Mouse (Mus musculus) erythroblast, embryonic 14.5 days (primary cell): ENCODE results near the gene Lbx2. TPM values are rescaled to one million over a fixed set of nuclear protein-coding genes. Genes with fewer than 3 reads are reported as not detected.
A peak's percentile ranks its signal among the peaks of the same experiment; 100 is the strongest.

Experiments
- H3K27me3 ChIP-seq: 2 replicates; pipeline ENCODE4 v1.6.1; 2012; ENCODE audit warnings: inconsistent platforms; ENCODE audit not compliant: control insufficient read depth
- H3K36me3 ChIP-seq: 2 replicates; pipeline ENCODE4 v1.6.1; 2012; ENCODE audit warnings: mild to moderate bottlenecking, inconsistent platforms; ENCODE audit not compliant: control insufficient read depth
- H3K4me1 ChIP-seq: 2 replicates; pipeline ENCODE4 v1.6.1; 2012; ENCODE audit warnings: inconsistent platforms; ENCODE audit not compliant: control insufficient read depth
- H3K4me3 ChIP-seq: replicated peaks from 2 replicates; pipeline ENCODE3; 2012; ENCODE audit warnings: moderate library complexity, mild to moderate bottlenecking, inconsistent platforms
- H3K9me3 ChIP-seq: 2 replicates; pipeline ENCODE4 v1.6.1; 2012; ENCODE audit warnings: low read length, inconsistent platforms, mixed read lengths; ENCODE audit not compliant: control insufficient read depth
- GATA1 ChIP-seq: IDR thresholded peaks from 2 replicates; pipeline ENCODE4 v1.6.1; 2012; ENCODE audit warnings: low read length, inconsistent platforms, mixed read lengths
- TAL1 ChIP-seq: IDR thresholded peaks from 3 replicates; pipeline ENCODE4 v1.6.1; 2012; ENCODE audit warnings: low read length, inconsistent platforms, mixed read lengths
- polyA plus RNA-seq: library from polyadenylated mRNA; stranded (reverse); fragments of >175 nt; gene quantifications from 2 replicates; pipeline ENCODE4 v1.2.3, GENCODE M21; 2012

The Lbx2 gene
- polyA plus RNA-seq, 1 experiment = not detected

DNA sequence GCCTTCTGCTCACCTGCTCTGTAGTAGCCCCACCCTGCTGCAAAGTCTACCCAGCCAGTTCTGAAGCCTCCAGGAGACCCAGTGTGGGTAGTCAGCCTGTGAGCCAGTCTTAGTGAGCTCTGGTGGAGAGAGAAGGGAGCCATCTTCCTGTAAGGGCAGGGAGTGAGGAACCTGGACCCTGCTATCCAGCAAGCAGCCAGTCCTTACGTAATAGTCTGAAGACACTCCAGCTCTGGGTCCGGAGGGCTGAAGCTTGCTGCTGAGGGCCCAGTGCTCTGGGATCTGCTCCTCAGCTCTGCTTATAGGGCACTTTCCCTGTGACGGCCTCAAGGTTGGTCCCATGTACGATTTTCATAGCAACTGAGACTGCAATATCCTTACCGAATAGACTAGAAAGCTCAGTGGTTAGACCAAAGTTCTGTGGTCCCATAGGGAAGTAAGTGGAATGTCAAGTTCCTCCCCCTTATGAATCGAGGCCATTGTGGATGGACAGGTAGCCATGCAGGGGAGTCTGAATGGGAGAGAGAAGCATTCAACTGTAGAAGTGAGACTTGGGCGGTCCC lies 48.9 kb downstream of the Lbx2 start, which contains the start of gene Rtkn:
Gene Rtkn (plus strand): TSS at position 513 of the 563 bp plus-strand sequence.
- H3K27me3 ChIP-seq = peaks cover 66% of the 10 kb centered on the region
- TF ChIP-seq GATA1 (no peak), TAL1 (no peak)
- peak within 1 kb of the TSS; percentile 56 for H3K4me3 ChIP-seq
- peaks cover 26% of the 10 kb centered on the region for H3K4me1 ChIP-seq
- no peaks in the 10 kb centered on the region; the same call in 1 of the 2 replicates for H3K36me3 ChIP-seq
- no peaks in the 10 kb centered on the region for H3K9me3 ChIP-seq

DNA sequence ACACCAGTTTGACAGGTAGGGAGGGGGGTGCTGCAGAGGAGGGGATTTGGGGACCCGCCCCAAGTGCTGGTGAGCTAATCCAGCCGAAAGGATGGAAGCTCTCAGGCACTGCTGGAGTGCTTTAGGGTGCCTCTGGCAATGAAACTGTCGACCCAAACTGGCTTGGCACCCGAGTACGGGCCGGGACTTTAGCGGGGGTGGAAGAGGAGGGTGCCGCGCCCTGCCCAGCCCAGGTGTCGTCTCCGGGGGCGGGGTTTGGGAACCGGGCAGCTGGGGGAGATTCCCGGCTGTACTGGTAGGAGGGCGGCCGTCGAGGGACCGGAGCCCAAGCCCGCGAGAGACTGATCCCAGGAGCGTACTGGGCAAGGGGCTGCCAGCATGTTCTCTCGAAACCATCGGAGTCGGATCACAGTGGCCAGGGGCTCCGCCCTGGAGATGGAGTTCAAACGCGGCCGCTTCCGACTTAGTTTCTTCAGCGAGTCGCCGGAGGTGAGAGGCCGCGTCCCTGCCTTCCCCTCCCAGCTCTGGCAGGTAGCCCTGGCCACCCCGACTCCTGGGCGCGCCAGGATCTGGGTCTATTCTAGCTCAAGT lies 49.5 kb downstream of the Lbx2 start:
- Histone ChIP-seq H3K4me3 (peak overlapping the region; percentile 56), H3K27me3 (peaks cover 70% of the 10 kb centered on the region)

DNA sequence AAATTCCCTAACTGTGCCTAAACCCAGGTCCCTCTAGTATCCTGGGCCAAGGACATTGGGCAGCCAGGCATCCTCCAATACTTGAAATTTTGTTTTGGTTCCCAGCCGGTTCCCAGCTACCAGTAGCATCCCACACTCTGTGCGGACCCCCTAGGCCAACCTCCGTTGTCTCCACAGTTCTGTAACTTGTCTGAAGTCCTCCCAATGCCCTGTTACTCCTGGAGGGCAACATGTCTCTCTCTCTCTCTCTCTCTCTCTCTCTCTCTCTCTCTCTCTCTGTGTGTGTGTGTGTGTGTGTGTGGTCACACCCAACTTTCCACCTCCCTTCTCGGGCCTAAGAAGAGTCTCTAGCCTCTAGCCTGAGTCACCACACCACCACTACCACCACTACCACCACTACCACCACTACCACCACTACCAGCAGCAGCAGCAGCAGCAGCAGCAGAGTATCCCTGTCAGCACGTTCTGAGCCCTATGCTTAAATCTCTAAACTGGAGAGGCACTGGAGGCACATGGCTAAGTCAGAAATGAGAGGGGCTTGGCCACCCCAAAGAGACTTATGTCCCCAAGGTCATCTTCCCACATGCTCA lies 50.2 kb downstream of the Lbx2 start:
- Histone ChIP-seq H3K27me3 (peaks cover 75% of the 10 kb centered on the region), H3K36me3 (no peaks in the 10 kb centered on the region; the same call in 1 of the 2 replicates), H3K4me3 (peak overlapping the region; percentile 56), H3K4me1 (peaks cover 26% of the 10 kb centered on the region), H3K9me3 (no peaks in the 10 kb centered on the region)
- TF ChIP-seq GATA1 (no peak), TAL1 (no peak)

More for the DNA sequence above, 49.5 kb downstream of the Lbx2 start:
- no peaks in the 10 kb centered on the region for H3K9me3 ChIP-seq
- peaks cover 26% of the 10 kb centered on the region for H3K4me1 ChIP-seq
- TF ChIP-seq GATA1 = no peak
- no peak for TF ChIP-seq TAL1
- H3K36me3 ChIP-seq = no peaks in the 10 kb centered on the region; the same call in 1 of the 2 replicates

DNA sequence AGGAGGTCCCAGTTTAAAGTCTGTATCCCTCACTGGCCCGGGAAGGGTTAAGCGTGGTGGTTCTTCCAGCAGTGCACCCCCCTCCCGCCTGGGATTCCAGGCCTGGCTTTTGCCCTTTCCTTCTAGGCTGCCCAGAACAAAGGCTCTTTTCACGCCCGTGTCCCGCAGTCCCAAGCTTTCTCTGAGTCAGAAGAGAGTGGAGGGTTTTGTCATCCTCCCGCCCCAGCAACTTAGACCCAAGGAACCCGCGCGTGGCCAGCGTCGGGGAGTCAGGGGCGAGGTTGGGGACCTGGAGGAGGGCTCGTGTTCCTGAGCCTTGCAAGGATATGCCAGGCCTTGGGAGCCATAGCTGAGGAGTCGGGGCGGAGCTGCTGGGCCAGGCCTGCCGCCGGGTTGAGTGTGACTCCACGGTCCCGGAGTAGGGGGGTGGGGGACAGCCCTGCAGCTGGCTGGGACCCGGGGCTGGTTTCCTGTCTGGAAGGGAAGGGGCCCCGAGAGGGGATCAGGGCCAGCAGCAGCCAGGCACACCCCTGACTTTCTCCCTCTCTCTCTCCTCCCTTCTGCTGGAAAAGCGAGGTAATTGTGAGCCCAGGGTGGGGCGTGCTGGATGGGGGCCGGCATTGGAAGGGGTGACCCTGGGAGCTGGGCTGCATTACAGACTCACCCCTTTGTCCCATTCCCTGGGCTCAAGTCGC lies 50.9 kb downstream of the Lbx2 start:
- no peak for TF ChIP-seq TAL1
- no peak for TF ChIP-seq GATA1
- Histone ChIP-seq H3K4me1 (peaks cover 26% of the 10 kb centered on the region), H3K36me3 (no peaks in the 10 kb centered on the region; the same call in 1 of the 2 replicates), H3K27me3 (peaks cover 78% of the 10 kb centered on the region), H3K4me3 (peak overlapping the region; percentile 56), H3K9me3 (no peaks in the 10 kb centered on the region)

DNA sequence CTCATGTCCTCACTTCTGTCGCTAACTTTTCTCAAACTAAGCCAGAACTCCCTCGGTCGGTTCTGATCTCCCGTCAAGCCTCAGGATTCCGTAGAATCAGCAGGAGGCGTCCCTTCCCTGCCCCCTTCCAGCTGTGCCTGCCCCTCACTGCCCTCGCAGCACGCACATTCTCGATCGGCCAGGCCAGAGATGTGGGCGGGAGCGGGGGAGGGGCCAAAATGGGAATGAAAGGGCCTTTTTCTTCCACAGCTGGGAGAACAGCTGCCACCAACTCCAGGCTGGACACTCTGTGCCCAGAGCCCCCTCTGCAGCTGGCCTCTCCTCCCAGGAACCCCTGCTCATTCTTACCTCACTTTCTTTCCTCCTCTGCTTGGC lies 51.4 kb downstream of the Lbx2 start:
- Histone ChIP-seq H3K4me3 (peak overlapping the region; percentile 56), H3K27me3 (peaks cover 81% of the 10 kb centered on the region), H3K4me1 (peaks cover 26% of the 10 kb centered on the region), H3K36me3 (no peaks in the 10 kb centered on the region; the same call in 1 of the 2 replicates), H3K9me3 (no peaks in the 10 kb centered on the region)
- TF ChIP-seq GATA1 (no peak), TAL1 (no peak)

Other genes with a start within 250 kb of the Lbx2 start
- gene Sema4f, start 146.6 kb upstream of the Lbx2 start, polyA plus RNA-seq = not detected in 2 replicates
- 8.2 and 8.8 TPM in 2 replicates for gene M1ap, start 139.5 kb upstream of the Lbx2 start, polyA plus RNA-seq
- gene Dok1, start 52.9 kb upstream of the Lbx2 start, polyA plus RNA-seq = 27.8 and 28.7 TPM in 2 replicates
- gene Loxl3, start 52.2 kb upstream of the Lbx2 start, polyA plus RNA-seq = 0.01 and 0.02 TPM in 2 replicates
- gene Aup1, start 31.8 kb upstream of the Lbx2 start, polyA plus RNA-seq = 310 and 339 TPM in 2 replicates
- gene Htra2, start 31.1 kb upstream of the Lbx2 start, polyA plus RNA-seq = 6.2 and 6.6 TPM in 2 replicates
- gene Dqx1, start 28.5 kb upstream of the Lbx2 start, polyA plus RNA-seq = 0.14 and 0.18 TPM in 2 replicates
- not detected in 2 replicates for gene Tlx2, start 16.1 kb upstream of the Lbx2 start, polyA plus RNA-seq
- gene Pcgf1, start 8.5 kb upstream of the Lbx2 start, polyA plus RNA-seq = 1.5 and 2.2 TPM in 2 replicates
- gene Ccdc142, start 15.2 kb downstream of the Lbx2 start, polyA plus RNA-seq = 0.18 and 0.43 TPM in 2 replicates
- gene Gm42688, start 15.2 kb downstream of the Lbx2 start, polyA plus RNA-seq = 0.18 and 0.27 TPM in 2 replicates
- 12.3 and 12.8 TPM in 2 replicates for gene Mrpl53, start 22.7 kb downstream of the Lbx2 start, polyA plus RNA-seq
- 3.9 and 4.2 TPM in 2 replicates for gene Mogs, start 29.1 kb downstream of the Lbx2 start, polyA plus RNA-seq
- gene Wbp1, start 35.2 kb downstream of the Lbx2 start, polyA plus RNA-seq = 16.2 and 18.3 TPM in 2 replicates
- 26.4 TPM in 2 replicates for gene Ino80b, start 39.1 kb downstream of the Lbx2 start, polyA plus RNA-seq
- gene Rtkn, start 49.1 kb downstream of the Lbx2 start, polyA plus RNA-seq = 0.26 and 0.39 TPM in 2 replicates
- 0.01 and 0.02 TPM in 2 replicates for gene Wdr54, start 70.0 kb downstream of the Lbx2 start, polyA plus RNA-seq
- gene 1700003E16Rik, start 70.0 kb downstream of the Lbx2 start, polyA plus RNA-seq = not detected in 2 replicates
- gene Dctn1, start 79.6 kb downstream of the Lbx2 start, polyA plus RNA-seq = 27.2 and 36.9 TPM in 2 replicates
- 1.8 and 2.3 TPM in 2 replicates for gene Slc4a5, start 133.5 kb downstream of the Lbx2 start, polyA plus RNA-seq
- 5.3 and 6.1 TPM in 2 replicates for gene Mthfd2, start 239.5 kb downstream of the Lbx2 start, polyA plus RNA-seq
- gene Mob1a, start 239.6 kb downstream of the Lbx2 start, polyA plus RNA-seq = 1.8 and 2.4 TPM in 2 replicates